Mouse (Mus musculus): ENCODE measurements around the gene 1700001C02Rik. TPM values are rescaled to one million over a fixed set of nuclear protein-coding genes. Genes with fewer than 3 reads are reported as not detected.

The 1700001C02Rik gene
- polyA plus RNA-seq, 1 experiment, result 474 TPM

- H3K27ac ChIP-seq (ENCODE audit: control insufficient read depth, insufficient read depth, low read depth, low read length), result no peak overlapping the region
- no peaks in the 10 kb centered on the region for H3K36me3 ChIP-seq (ENCODE audit: control insufficient read depth, insufficient read depth, low read length)
- no peak for TF ChIP-seq POLR2A (IDR thresholded peaks at IDR 0.05; ENCODE audit: control insufficient read depth, low read depth, low read length)
- no peak for TF ChIP-seq CTCF (IDR thresholded peaks at IDR 0.05; ENCODE audit: control insufficient read depth, insufficient read depth, insufficient replicate concordance, low read depth, low read length)
- no peak overlapping the region for H3K4me3 ChIP-seq (ENCODE audit: control insufficient read depth, low read depth, low read length)
- H3K27me3 ChIP-seq (ENCODE audit: control insufficient read depth, insufficient read depth, low read length), result no peaks in the 10 kb centered on the region
- H3K4me1 ChIP-seq (ENCODE audit: control insufficient read depth, insufficient read depth, low read length), result no peaks in the 10 kb centered on the region
Measured at GRCm38 (mm10) chr5:30518547-30518946, 52.7 kb downstream of the 1700001C02Rik start.

GRCm38 (mm10) chr5:30519494-30519893 is 53.6 kb downstream of the 1700001C02Rik start:
- Histone ChIP-seq H3K36me3 (ENCODE audit: control insufficient read depth, insufficient read depth, low read length) (no peaks in the 10 kb centered on the region), H3K4me3 (ENCODE audit: control insufficient read depth, low read depth, low read length) (no peak overlapping the region), H3K27me3 (ENCODE audit: control insufficient read depth, insufficient read depth, low read length) (no peaks in the 10 kb centered on the region), H3K4me1 (ENCODE audit: control insufficient read depth, insufficient read depth, low read length) (no peaks in the 10 kb centered on the region), H3K27ac (ENCODE audit: control insufficient read depth, insufficient read depth, low read depth, low read length) (no peak overlapping the region)
- TF ChIP-seq CTCF (IDR thresholded peaks at IDR 0.05; ENCODE audit: control insufficient read depth, insufficient read depth, insufficient replicate concordance, low read depth, low read length), result no peak
- TF ChIP-seq POLR2A (IDR thresholded peaks at IDR 0.05; ENCODE audit: control insufficient read depth, low read depth, low read length), result no peak

- H3K36me3 ChIP-seq (ENCODE audit: control insufficient read depth, insufficient read depth, low read length), result no peaks in the 10 kb centered on the region
- H3K4me1 ChIP-seq (ENCODE audit: control insufficient read depth, insufficient read depth, low read length), result no peaks in the 10 kb centered on the region
- H3K4me3 ChIP-seq (ENCODE audit: control insufficient read depth, low read depth, low read length), result no peak overlapping the region
- H3K27ac ChIP-seq (ENCODE audit: control insufficient read depth, insufficient read depth, low read depth, low read length), result no peak overlapping the region
- TF ChIP-seq POLR2A (IDR thresholded peaks at IDR 0.05; ENCODE audit: control insufficient read depth, low read depth, low read length) (no peak), CTCF (IDR thresholded peaks at IDR 0.05; ENCODE audit: control insufficient read depth, insufficient read depth, insufficient replicate concordance, low read depth, low read length) (no peak)
- no peaks in the 10 kb centered on the region for H3K27me3 ChIP-seq (ENCODE audit: control insufficient read depth, insufficient read depth, low read length)
Measured at GRCm38 (mm10) chr5:30520214-30520732, 54.4 kb downstream of the 1700001C02Rik start.

GRCm38 (mm10) chr5:30522406-30522805 is 56.6 kb downstream of the 1700001C02Rik start:
- no peak for TF ChIP-seq POLR2A (IDR thresholded peaks at IDR 0.05; ENCODE audit: control insufficient read depth, low read depth, low read length)
- TF ChIP-seq CTCF (IDR thresholded peaks at IDR 0.05; ENCODE audit: control insufficient read depth, insufficient read depth, insufficient replicate concordance, low read depth, low read length), result no peak
- Histone ChIP-seq H3K36me3 (ENCODE audit: control insufficient read depth, insufficient read depth, low read length) (no peaks in the 10 kb centered on the region), H3K27me3 (ENCODE audit: control insufficient read depth, insufficient read depth, low read length) (no peaks in the 10 kb centered on the region), H3K27ac (ENCODE audit: control insufficient read depth, insufficient read depth, low read depth, low read length) (no peak overlapping the region), H3K4me1 (ENCODE audit: control insufficient read depth, insufficient read depth, low read length) (no peaks in the 10 kb centered on the region), H3K4me3 (ENCODE audit: control insufficient read depth, low read depth, low read length) (no peak overlapping the region)

- TF ChIP-seq POLR2A (IDR thresholded peaks at IDR 0.05; ENCODE audit: control insufficient read depth, low read depth, low read length), result no peak
- TF ChIP-seq CTCF (IDR thresholded peaks at IDR 0.05; ENCODE audit: control insufficient read depth, insufficient read depth, insufficient replicate concordance, low read depth, low read length), result no peak
- H3K36me3 ChIP-seq (ENCODE audit: control insufficient read depth, insufficient read depth, low read length), result no peaks in the 10 kb centered on the region
- no peak overlapping the region for H3K4me3 ChIP-seq (ENCODE audit: control insufficient read depth, low read depth, low read length)
- no peaks in the 10 kb centered on the region for H3K4me1 ChIP-seq (ENCODE audit: control insufficient read depth, insufficient read depth, low read length)
- H3K27ac ChIP-seq (ENCODE audit: control insufficient read depth, insufficient read depth, low read depth, low read length), result no peak overlapping the region
- H3K27me3 ChIP-seq (ENCODE audit: control insufficient read depth, insufficient read depth, low read length), result no peaks in the 10 kb centered on the region
Measured at GRCm38 (mm10) chr5:30523131-30523530, 57.3 kb downstream of the 1700001C02Rik start.

GRCm38 (mm10) chr5:30524213-30524612 is 58.4 kb downstream of the 1700001C02Rik start:
- no peak for TF ChIP-seq POLR2A (IDR thresholded peaks at IDR 0.05; ENCODE audit: control insufficient read depth, low read depth, low read length)
- TF ChIP-seq CTCF (IDR thresholded peaks at IDR 0.05; ENCODE audit: control insufficient read depth, insufficient read depth, insufficient replicate concordance, low read depth, low read length), result no peak
- Histone ChIP-seq H3K27me3 (ENCODE audit: control insufficient read depth, insufficient read depth, low read length) (no peaks in the 10 kb centered on the region), H3K4me1 (ENCODE audit: control insufficient read depth, insufficient read depth, low read length) (no peaks in the 10 kb centered on the region), H3K27ac (ENCODE audit: control insufficient read depth, insufficient read depth, low read depth, low read length) (no peak overlapping the region), H3K36me3 (ENCODE audit: control insufficient read depth, insufficient read depth, low read length) (no peaks in the 10 kb centered on the region), H3K4me3 (ENCODE audit: control insufficient read depth, low read depth, low read length) (no peak overlapping the region)

- TF ChIP-seq CTCF (IDR thresholded peaks at IDR 0.05; ENCODE audit: control insufficient read depth, insufficient read depth, insufficient replicate concordance, low read depth, low read length), result no peak
- TF ChIP-seq POLR2A (IDR thresholded peaks at IDR 0.05; ENCODE audit: control insufficient read depth, low read depth, low read length), result no peak
- no peak overlapping the region for H3K27ac ChIP-seq (ENCODE audit: control insufficient read depth, insufficient read depth, low read depth, low read length)
- no peaks in the 10 kb centered on the region for H3K27me3 ChIP-seq (ENCODE audit: control insufficient read depth, insufficient read depth, low read length)
- no peaks in the 10 kb centered on the region for H3K36me3 ChIP-seq (ENCODE audit: control insufficient read depth, insufficient read depth, low read length)
- no peak overlapping the region for H3K4me3 ChIP-seq (ENCODE audit: control insufficient read depth, low read depth, low read length)
- no peaks in the 10 kb centered on the region for H3K4me1 ChIP-seq (ENCODE audit: control insufficient read depth, insufficient read depth, low read length)
Measured at GRCm38 (mm10) chr5:30525920-30526836, 60.3 kb downstream of the 1700001C02Rik start.
